Mouse (Mus musculus): ENCODE results near the gene St6galnac3. TPM values are rescaled to one million over a fixed set of nuclear protein-coding genes. Genes with fewer than 3 reads are reported as not detected.
A peak's percentile ranks its signal among the peaks of the same experiment; 100 is the strongest.

St6galnac3 gene
- total RNA-seq, 1 experiment from 2014 or later, result 17.1 TPM

GRCm38 (mm10) chr3:153736756-153737280 is 11.8 kb upstream of the St6galnac3 start:
- ATAC-seq (replicated peaks; ENCODE audit: insufficient number of reproducible peaks, low FRiP score, low TSS enrichment, poor library complexity, severe bottlenecking), result no peak

- ATAC-seq (replicated peaks; ENCODE audit: insufficient number of reproducible peaks, low FRiP score, low TSS enrichment, poor library complexity, severe bottlenecking), result no peak
Observed at GRCm38 (mm10) chr3:153735796-153736549, 11.0 kb upstream of the St6galnac3 start.

GRCm38 (mm10) chr3:153734741-153735140 is 9.8 kb upstream of the St6galnac3 start:
- no peak for ATAC-seq (replicated peaks; ENCODE audit: insufficient number of reproducible peaks, low FRiP score, low TSS enrichment, poor library complexity, severe bottlenecking)

- no peak for ATAC-seq (replicated peaks; ENCODE audit: insufficient number of reproducible peaks, low FRiP score, low TSS enrichment, poor library complexity, severe bottlenecking)
Observed at GRCm38 (mm10) chr3:153733364-153734159, 8.6 kb upstream of the St6galnac3 start.

GRCm38 (mm10) chr3:153732749-153733148 is 7.8 kb upstream of the St6galnac3 start:
- ATAC-seq (replicated peaks; ENCODE audit: insufficient number of reproducible peaks, low FRiP score, low TSS enrichment, poor library complexity, severe bottlenecking), result no peak

- ATAC-seq (replicated peaks; ENCODE audit: insufficient number of reproducible peaks, low FRiP score, low TSS enrichment, poor library complexity, severe bottlenecking), result no peak
Observed at GRCm38 (mm10) chr3:153732035-153732434, 7.1 kb upstream of the St6galnac3 start.

- ATAC-seq (replicated peaks; ENCODE audit: insufficient number of reproducible peaks, low FRiP score, low TSS enrichment, poor library complexity, severe bottlenecking), result no peak
Observed at GRCm38 (mm10) chr3:153728577-153728976, 3.6 kb upstream of the St6galnac3 start.

- ATAC-seq (replicated peaks; ENCODE audit: insufficient number of reproducible peaks, low FRiP score, low TSS enrichment, poor library complexity, severe bottlenecking), result no peak
Observed at GRCm38 (mm10) chr3:153723467-153724079, 1.4 kb downstream of the St6galnac3 start.

GRCm38 (mm10) chr3:153721525-153721924 is 3.4 kb downstream of the St6galnac3 start:
- ATAC-seq (replicated peaks; ENCODE audit: insufficient number of reproducible peaks, low FRiP score, low TSS enrichment, poor library complexity, severe bottlenecking), result no peak

GRCm38 (mm10) chr3:153720922-153721321 is 4.1 kb downstream of the St6galnac3 start:
- ATAC-seq (replicated peaks; ENCODE audit: insufficient number of reproducible peaks, low FRiP score, low TSS enrichment, poor library complexity, severe bottlenecking), result no peak

GRCm38 (mm10) chr3:153720296-153720695 is 4.7 kb downstream of the St6galnac3 start:
- ATAC-seq (replicated peaks; ENCODE audit: insufficient number of reproducible peaks, low FRiP score, low TSS enrichment, poor library complexity, severe bottlenecking), result no peak

GRCm38 (mm10) chr3:153719256-153719970 is 5.6 kb downstream of the St6galnac3 start:
- ATAC-seq (replicated peaks; ENCODE audit: insufficient number of reproducible peaks, low FRiP score, low TSS enrichment, poor library complexity, severe bottlenecking), result no peak

- no peak for ATAC-seq (replicated peaks; ENCODE audit: insufficient number of reproducible peaks, low FRiP score, low TSS enrichment, poor library complexity, severe bottlenecking)
Observed at GRCm38 (mm10) chr3:153718724-153719123, 6.2 kb downstream of the St6galnac3 start.

GRCm38 (mm10) chr3:153717742-153718141 is 7.2 kb downstream of the St6galnac3 start:
- ATAC-seq (replicated peaks; ENCODE audit: insufficient number of reproducible peaks, low FRiP score, low TSS enrichment, poor library complexity, severe bottlenecking), result 0 out of 2 replicates have a peak, but pooled peaks have one; percentile 23

GRCm38 (mm10) chr3:153715646-153716045 is 9.3 kb downstream of the St6galnac3 start:
- ATAC-seq (replicated peaks; ENCODE audit: insufficient number of reproducible peaks, low FRiP score, low TSS enrichment, poor library complexity, severe bottlenecking), result no peak

GRCm38 (mm10) chr3:153710545-153710944 is 14.4 kb downstream of the St6galnac3 start:
- no peak for ATAC-seq (replicated peaks; ENCODE audit: insufficient number of reproducible peaks, low FRiP score, low TSS enrichment, poor library complexity, severe bottlenecking)

- no peak for ATAC-seq (replicated peaks; ENCODE audit: insufficient number of reproducible peaks, low FRiP score, low TSS enrichment, poor library complexity, severe bottlenecking)
Observed at GRCm38 (mm10) chr3:153707687-153708086, 17.3 kb downstream of the St6galnac3 start.

- no peak for ATAC-seq (replicated peaks; ENCODE audit: insufficient number of reproducible peaks, low FRiP score, low TSS enrichment, poor library complexity, severe bottlenecking)
Observed at GRCm38 (mm10) chr3:153706901-153707300, 18.1 kb downstream of the St6galnac3 start.

Measured in monocyte, adult 5-6 weeks (primary cell).